Mouse (Mus musculus) layer of hippocampus, postnatal 25 days (tissue): ENCODE measurements around the gene Nln. TPM values are rescaled to one million over a fixed set of nuclear protein-coding genes. Genes with fewer than 3 reads are reported as not detected.

Source experiments
- DNase-seq, 2 experiments: peaks; one replicate each; pipeline ENCODE4 v3.0.0; 2022; ENCODE audit warnings: mixed read lengths in 2 of 2, low spot score in 1 of 2; ENCODE audit errors: extremely low spot score in 1 of 2
- total RNA-seq, 2 experiments: library from RNA; stranded (reverse); gene quantifications; 2 replicates each; pipeline ENCODE4 v1.2.3; 2021

Nln gene
- total RNA-seq, 2 experiments from 2014 or later, result 23.0 to 24.7 TPM

DNA sequence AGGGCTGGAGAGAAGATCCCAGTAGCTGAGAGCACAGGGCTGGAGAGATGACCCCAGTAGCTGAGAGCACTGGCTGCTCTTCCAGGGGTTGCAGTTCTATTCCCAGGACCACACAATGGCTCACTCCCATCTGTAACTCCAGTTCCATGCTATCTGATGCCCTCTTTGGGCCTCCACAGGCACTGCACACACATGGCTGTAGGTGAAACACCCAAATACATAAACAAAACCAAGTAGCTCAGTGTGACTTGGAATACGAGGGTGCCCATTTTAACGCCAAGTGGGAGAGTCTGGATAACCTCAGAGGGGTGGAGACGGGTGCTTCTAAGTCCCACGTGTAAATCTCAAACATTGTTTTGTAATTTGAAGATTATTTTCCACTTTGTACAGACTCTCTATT, 9.0 kb downstream of the Nln start:
- no peak for DNase-seq

DNA sequence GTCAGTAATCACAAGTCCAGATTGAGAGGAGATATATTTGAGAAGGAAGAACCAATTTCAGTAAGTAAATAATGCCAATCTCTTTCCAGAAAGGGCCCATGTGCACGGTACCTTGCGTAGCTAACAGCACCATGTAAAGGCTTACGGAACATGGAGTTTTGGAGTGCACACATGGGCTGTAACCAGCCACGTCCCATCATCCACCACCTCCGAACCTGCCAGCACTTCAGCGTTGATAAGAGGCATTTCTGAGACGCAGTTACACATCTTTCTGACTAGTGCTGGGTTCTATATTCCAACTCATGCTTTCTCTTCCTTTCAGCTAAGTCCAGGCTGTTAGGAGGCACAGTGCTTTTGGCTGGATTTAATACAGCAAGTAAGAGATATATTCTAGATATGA, 12.2 kb downstream of the Nln start:
- no peak for DNase-seq

DNA sequence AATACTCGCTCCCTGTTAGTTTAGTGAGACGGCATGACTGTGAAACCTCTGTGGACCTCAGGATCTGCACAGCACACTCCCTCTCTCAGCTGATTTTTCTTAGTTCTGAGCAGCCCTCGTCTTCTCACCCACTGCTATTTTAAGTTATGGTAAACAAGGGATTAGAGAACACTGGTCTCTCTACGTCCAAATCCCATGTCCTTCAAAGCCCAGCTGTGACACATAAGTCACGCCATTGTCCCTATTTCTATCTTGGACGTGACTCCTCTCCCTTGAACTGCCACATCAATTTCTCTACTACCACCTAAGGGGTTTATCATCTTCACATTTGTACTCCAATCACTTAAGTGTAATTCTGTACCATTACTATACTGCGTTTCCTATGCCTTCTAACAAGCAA, 13.5 kb downstream of the Nln start:
- no peak for DNase-seq

DNA sequence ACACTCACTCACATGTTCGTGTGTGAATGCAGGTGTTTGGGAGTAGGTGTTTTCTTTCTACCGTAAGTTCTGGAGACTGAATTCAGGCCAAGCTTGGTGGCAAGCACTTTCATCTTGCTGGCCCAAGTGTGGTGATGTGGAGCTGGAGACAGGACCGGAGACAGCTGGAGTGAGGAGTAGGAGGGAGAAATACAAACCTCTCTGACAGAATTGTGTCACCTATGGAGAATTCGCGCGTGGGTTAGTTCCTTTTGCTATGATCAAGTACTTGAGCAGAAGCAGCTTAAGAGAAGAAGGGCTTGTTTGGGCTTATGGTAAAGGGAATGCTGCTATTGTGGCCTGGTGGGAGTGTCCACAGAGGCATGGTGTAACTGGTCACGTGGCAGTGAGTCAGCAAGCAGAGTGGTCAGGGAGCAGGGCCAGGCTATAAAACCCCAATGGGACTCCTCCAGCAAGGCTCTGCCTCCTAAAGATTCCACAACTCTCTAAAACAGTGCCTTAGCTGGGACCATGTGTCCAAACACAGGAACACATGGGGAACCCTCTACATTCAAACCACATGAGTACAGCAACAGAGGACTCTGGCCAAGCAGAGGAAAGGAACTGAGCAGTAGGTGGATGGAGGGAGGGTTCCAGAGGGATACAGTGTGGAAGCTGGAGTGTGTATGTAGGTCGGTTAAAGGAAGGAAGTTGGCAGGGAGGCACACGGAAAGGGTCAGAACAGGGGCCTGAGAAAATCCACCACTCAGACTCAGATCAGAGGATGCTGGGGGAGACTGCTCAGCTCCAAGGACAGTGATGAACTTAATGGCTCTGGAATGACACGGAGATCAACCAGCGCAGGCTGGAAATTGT, 14.7 kb downstream of the Nln start:
- no peak for DNase-seq

DNA sequence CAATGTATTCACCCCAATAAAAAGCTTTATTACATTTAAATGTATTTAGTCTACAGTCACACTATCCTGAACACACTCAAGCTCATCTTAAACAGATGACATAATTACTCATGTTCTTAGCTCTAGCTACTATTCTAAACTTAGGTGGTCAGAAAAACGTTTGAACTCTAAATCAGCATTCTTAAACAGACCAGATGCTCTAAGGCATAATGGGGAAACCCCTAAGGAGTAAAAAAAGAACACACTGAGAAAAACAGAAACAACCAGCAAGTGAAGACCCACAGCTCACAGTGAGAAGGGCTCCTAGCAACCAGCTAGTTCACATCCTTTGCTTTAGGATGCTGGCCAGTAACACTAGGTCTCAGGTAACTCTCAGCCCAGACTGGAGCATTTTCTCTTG, 17.7 kb downstream of the Nln start:
- DNase-seq, result no peak

DNA sequence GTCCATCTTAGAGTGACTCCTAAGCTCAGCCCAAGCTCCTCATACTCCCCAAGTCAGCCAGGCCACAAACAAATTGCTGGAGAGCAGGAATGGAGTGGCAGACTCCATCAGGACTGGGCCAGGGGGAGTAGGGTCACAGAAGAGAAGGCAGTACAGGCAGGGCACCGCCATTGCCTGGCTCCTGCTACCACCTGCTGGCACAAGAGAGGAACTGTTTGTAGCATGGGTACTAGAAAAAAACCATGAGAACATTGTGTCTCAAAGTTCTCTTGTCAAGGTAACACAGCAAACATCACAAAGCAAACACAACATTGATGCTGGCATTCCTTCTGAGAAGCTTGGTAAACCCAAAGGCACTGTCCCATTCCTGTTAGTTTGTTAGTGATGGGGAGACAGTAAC, 20.0 kb downstream of the Nln start:
- DNase-seq, result peak in 1 of 2 experiments; percentile 37

DNA sequence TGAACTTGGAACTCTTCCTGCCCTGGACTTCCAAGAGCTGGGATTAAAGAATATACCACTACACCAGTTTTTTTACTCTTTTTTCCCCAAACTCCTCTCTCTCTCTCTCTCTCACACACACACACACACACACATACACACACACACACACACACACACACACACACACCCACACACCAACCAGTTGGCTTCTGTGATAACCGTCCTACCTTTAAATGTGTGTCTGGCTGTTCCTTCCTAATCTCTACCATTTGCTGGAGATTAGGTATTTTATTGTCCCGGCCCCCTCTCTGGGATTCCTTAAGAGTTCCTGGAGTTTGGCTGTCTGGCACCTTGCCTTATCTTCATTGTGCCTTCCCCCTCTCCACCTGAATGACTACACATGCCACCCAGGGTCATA, 24.8 kb downstream of the Nln start:
- no peak for DNase-seq

DNA sequence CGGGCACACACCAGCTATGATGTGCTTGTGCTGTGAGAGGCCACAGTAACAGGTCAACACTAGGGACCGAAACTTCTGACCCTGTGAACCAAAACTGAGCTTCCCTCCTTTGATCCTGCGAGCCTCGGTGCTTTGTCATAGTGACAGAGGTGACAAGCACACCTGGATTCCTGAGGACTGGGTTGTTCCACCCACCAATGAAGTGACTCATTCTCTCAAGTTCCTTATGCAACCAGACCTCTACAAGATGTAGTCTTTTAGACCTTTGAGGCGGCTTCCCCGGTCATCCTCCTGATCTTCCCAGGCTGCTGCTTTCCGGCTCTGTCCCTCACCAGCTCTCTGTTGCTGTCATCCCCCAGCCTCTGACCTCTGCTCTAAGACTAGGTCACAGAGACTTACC, 26.9 kb downstream of the Nln start:
- DNase-seq, result no peak

DNA sequence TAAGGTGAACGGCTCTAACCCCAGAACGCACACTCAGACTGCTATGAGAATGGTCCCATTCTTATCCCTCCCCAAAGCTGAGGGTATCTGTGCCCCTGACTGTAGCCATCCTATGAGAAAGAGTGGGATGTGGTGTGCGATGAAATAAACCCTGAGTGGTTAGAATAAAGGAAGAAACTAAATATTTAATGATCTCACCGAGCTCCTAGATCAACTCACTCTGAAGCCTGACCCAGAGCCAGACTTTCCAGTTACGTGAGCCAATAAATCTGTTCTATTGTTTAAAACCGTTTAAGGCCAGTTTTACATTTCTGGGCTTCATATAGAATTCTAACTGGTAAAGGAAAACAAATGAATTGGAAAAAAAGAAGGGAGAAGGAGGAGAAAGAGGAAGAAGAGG, 32.4 kb downstream of the Nln start:
- DNase-seq, result no peak

DNA sequence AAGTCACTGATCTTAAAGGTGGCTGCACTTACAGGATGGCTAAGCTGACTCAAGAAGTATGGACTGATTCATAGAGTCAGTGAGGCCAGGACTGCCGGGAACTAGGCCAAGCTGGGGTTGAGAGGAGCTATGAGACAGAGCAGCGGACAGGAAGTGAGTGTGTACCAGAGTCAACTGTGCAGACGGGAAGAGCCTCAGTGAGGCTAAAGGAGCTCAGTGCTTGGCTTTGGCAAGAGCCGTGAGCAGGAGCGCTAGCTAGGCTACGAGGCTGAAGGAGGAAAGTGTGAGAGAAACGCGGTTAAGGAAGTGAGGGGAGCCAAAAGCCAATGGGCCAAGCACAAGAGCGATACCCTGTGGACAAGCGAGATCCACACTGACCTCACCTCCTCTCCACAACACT, 34.7 kb downstream of the Nln start:
- DNase-seq, result no peak

DNA sequence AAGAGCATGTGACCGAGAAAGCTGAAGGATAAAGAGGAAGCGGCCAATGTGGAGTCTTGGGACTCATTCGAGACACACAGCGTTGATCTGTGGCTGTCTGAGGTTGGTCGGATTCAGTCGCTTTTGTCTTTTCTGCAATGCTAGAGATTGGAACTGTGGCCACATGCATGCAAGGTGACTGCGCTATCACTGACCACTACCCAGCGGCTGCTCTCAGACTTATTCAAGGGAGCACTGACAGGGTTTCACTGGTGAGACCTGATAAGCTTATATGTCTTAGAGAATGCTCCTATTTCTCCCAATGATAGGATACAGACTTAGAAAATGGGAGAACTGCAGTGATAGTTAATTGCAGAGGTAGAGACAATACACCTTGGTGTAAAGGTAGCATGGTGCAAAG, 35.2 kb downstream of the Nln start:
- no peak for DNase-seq

DNA sequence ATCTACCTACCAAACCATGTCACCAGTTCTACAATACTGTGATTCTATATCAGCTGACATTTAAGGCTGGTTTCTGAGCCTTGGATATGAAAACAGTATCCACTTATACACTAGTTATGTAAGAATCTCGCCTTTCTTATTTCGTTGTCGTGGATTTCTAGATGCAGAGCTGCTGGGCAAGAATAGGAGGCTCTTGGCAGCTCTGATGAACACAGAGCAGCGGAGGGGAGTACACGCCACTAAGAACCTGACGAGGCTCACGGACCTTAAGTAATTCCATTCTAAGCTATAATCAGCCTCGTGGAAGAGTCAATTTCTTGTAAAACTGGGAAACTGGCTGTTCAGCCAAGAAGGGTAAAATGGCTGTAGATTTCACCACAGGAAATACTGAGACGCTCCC, 37.1 kb downstream of the Nln start:
- DNase-seq, result no peak

DNA sequence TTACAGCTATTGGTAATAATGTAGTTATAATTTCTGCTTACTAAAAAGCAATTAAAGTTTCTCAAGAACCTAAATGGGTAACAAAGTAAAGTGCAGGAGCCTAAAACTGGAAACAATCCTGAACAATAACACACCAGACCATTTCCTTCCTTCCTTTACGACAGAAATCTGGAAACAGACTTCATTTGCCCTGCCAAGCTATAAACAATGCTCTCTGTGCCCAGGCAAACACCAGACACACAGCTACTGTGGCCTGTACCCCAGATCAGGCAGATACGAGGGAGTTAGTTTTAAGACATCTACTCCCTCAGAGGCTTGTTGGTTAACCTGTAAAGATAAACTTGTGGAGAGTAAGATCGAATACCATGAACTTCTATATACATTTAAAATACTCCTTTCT, 38.7 kb downstream of the Nln start:
- DNase-seq, result no peak

DNA sequence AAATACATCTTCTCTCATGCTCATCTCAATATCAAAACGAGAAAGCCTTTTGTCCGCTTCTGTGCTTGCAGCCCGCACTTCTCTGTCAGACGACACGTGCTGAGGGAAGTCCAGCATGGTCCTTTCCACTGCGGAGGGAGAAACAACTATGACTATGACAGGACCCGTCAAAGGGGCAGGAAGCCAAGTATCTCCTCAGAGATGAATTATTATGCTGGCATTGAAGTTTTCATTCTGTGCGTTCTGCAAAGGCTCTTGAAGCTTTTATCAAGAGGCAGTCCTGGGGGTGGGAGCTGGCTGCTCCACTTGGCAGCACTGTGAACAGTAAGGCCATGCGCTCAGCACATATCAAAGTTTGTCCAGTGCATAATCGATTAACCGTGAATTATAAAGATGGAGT, 40.2 kb downstream of the Nln start:
- DNase-seq, result no peak

DNA sequence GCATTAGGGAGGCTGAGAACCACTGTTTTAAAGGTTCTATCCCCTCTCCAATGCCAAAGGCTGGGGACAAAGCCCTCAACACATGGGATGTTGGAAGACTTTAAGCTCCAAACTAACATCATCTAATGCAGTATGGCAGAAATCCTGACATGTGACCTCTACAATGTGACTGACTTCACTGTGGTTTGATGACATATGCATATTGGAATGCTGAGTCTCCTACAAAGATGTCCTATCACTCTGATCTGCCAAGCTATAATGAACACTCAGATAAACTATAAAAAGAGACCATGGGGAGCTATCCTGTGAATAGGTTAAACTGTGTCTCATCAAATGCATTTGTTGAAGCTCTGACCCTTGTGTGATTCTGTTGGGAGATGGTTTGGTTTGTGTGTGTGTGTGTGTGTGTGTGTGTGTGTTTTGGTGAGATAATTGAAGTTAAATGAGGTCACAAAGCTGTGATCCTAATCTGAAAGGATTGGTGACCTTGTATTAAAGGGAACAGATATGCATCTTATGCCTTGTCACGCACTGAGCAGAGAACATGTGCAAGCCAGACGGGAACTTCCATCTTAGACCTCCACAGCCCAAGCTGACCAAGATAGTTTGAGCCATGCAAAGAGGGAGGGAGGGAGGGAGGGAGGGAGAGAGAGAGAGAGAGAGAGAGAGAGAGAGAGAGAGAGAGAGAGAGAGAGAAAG, 43.6 kb downstream of the Nln start:
- no peak for DNase-seq

DNA sequence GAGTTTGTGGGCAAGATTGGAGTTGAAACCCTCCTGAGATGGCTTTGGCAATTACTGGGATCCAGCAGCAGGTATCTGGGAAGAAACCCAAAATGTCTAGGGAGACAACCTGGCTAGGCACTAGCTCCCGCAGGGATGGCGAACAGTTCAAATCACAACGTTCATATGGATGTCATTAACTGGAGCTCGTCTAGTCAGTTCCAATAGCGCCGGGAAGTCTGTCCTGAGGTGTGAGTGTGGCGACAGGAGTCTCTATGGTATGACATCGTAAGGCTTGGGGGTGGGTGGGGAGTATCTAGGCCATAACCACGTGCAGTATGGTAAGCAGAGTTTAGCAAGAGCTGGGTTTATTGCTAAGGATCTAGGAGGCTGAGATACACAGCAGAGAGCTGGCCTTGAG, 46.4 kb downstream of the Nln start:
- DNase-seq, result no peak

DNA sequence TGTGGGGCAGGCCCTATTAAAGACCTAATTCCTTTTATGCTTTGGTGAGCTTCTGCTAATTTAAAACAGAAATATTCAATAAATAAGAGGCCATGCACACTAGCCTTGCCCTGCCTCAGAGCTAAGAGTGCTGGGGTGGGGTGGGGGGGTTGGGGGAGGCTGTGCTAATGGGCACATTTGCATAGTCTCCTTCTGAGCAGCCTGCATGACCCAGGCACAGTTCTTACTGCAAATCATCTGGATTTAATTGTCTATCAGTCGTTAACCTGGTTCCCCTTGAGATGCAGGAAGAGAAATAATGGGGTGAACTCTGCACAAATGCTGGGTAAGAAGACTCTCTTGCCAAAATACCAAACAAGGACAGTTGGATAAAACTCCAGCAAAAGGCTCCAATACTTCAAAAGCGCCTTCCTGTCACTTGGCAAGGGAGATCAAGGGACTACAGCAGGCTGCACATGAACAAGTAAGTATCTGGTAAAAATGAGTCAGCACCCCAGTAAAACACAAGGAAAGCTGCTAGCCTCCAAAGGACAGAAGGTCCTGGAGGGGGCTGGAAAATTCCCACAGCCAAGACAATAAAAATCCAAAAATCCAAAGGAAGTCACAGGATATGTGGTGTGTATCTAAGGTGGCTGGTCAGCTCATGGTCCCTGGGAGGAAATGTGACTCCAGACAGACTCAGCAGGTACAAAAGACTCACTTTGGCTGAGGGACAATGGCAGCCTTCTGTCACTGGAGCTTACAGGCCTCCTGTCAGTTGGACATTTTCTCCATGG, 47.3 kb downstream of the Nln start:
- DNase-seq, result no peak

DNA sequence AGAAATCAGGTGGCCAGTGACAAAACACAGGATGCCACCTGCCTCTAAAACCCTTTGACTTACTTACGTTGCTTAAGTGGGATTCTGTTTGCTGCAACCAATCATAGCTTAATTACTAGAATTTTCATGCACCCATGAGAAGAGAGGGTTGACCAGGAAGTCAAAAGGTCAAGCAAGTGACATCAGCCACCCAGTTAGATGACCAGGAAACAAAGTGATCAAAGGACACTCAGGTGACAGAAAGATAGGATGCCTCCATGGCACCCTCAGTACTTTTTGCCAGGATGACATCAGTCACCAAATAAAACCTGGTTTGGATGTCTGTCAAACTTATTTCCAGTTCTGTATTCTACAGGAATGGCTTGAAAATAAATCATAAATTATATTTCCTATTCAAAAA, 49.2 kb downstream of the Nln start:
- DNase-seq, result no peak

DNA sequence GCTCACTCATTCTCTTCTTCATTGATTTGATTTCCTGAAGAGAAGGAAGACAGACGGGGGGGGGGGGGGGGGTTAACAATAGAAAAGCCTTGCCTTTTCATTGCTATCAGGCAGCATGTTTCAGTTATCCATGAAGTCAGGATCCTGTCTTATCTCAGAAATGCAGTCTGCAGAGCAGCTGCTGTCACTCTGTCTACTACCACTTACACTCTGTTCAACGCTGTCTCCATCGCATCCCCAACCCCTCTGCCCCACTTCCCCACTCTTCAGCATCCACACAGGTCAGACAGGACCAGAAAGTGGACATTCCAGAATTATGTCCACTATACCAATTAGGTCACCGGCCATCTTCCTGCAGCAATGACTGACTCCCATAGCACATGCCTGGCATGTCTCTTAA, 49.9 kb downstream of the Nln start:
- DNase-seq, result no peak

DNA sequence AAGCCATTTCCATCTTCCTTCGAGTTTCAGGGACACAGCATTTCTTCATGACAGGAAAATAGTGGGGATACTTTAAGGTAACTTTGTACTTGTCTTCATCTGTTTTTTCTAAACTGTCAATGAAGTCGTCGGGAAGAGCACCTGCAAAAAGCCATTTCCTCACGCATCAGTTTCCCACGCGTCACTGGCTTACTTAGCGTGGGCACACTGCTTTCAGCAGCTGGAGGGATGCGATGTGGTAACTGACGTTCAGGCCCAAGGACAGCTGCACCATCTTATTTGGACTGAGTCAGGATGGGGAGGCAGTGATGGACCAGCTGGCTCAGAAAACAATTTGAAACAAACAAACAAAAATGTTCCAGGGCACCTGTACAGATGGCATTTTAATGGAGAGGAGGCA, 50.7 kb downstream of the Nln start:
- DNase-seq, result no peak

DNA sequence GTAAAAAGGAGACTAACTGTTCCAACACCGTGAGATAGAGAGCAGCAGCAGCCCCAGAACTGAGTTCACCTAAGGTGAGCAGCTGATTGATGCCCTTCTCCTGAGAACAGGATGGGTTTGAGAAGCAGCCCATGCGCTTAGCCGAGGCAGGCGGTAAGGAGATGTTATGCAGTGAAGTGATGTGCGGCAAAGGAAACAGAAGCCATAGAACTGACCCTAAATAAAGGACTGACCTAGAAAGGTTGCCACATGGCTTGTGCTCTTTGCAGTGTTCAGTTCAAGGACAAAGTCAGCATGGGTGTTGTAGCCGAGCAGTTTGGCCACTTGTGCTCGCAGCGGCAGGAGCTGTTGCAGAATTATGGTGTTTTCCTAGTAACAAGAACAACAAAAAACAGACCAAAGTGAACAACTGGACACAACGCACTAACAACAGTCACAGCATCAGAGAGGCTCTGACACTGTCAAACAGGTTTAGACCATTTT, 57.1 kb downstream of the Nln start:
- no peak for DNase-seq
